Comparison of ENCODE assay signal across 12 mouse cellular contexts in the genomic region with DNA sequence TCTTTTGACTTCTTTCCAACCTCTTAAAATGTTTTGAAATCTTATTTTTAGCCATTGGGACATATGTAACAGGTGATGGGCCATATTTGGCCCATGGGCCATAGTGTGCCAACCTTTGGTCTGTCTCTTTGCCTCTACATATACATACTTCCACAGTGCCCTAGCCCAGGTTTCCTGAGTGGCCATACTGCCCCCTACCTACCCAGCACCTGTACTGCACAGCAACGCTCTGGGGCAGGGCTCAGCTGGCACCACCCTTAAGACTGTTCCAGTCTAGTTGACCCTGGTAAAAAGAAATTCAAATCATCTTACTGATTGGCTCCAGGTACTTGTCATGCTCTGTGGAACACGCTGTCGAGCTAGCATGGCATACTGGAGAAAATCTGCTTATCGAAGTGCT. TPM values are rescaled to one million over a fixed set of nuclear protein-coding genes. Genes with fewer than 3 reads are reported as not detected.
DNase-seq lines count a peak whose midpoint lies in the region; ATAC-seq and TF ChIP-seq lines count a peak whose summit lies in the region.
"Had no signal": no experiment of that assay in that cellular context is flagged by ENCODE, and none has a peak within 500 bp of the region (broad histone marks: within the 10 kb centered on the region; RNA-seq: fewer than 3 reads in every experiment).

No protein-coding gene starts in this region.

- no peaks in the 10 kb centered on the region for H3K27me3 ChIP-seq in thymus, adult 2 months (ENCODE audit: control insufficient read depth, insufficient read depth, low read length)
- H3K27me3 ChIP-seq in forebrain, embryonic 13.5 days = peaks cover 18% of the 10 kb centered on the region; the same call in 1 of the 2 replicates

- WGBS in thymus, adult 2 months = 55% methylated on average over 4 of the region's 4 CpGs
- 53% methylated on average over 4 of the region's 4 CpGs for WGBS in forebrain, embryonic 13.5 days

- no peak for ATAC-seq in forebrain, embryonic 13.5 days
- ATAC-seq: activated CD4-positive, CD25-positive, alpha-beta regulatory T cell, adult 4 months; forebrain, embryonic 14.5 days had no signal

- no peak for TF ChIP-seq CTCF in thymus, adult 2 months (IDR thresholded peaks at IDR 0.05; ENCODE audit: borderline replicate concordance, control insufficient read depth, extremely low read depth, insufficient read depth, low read length, poor library complexity)

- H3K9ac ChIP-seq in forebrain, embryonic 13.5 days = no peak overlapping the region
- H3K9ac ChIP-seq: neural tube, embryonic 13.5 days had no signal

- no peak for TF ChIP-seq POLR2A in thymus, adult 2 months (IDR thresholded peaks at IDR 0.05; ENCODE audit: control insufficient read depth, extremely low read depth, insufficient read depth, low read length, poor library complexity)

- no peak overlapping the region for H3K4me2 ChIP-seq in forebrain, embryonic 13.5 days
- H3K4me2 ChIP-seq: neural tube, embryonic 13.5 days had no signal

- peak; percentile 5 for DNase-seq in adrenal gland, postnatal 25 days
- DNase-seq in adrenal gland, postnatal 14 days = no peak
- peak; percentile 4 for DNase-seq in kidney, postnatal 10 days
- no peak for DNase-seq in kidney, adult 11 months
- peak; percentile 3 for DNase-seq in thymus, adult 2 months
- no peak for DNase-seq in thymus, postnatal 25 days
- DNase-seq in urinary bladder, postnatal 25 days (ENCODE audit: low spot score) = no peak
- DNase-seq: lung, postnatal 4 days had no signal

- no peak overlapping the region for H3K4me3 ChIP-seq in thymus, adult 2 months (ENCODE audit: control insufficient read depth, insufficient read depth, low read length)
- H3K4me3 ChIP-seq in forebrain, embryonic 13.5 days = no peak overlapping the region
- H3K4me3 ChIP-seq: neural tube, embryonic 13.5 days had no signal

- H3K27ac ChIP-seq in thymus, adult 2 months (ENCODE audit: control insufficient read depth, insufficient read depth, low read length) = no peak overlapping the region
- H3K27ac ChIP-seq in forebrain, embryonic 13.5 days = no peak overlapping the region
- H3K27ac ChIP-seq: neural tube, embryonic 13.5 days had no signal

- no peaks in the 10 kb centered on the region for H3K4me1 ChIP-seq in thymus, adult 2 months (replicated peaks; ENCODE audit: control insufficient read depth, insufficient read depth, low read length)
- H3K4me1 ChIP-seq in forebrain, embryonic 13.5 days = 0 out of 2 replicates have a peak, but pooled peaks cover 4% of the 10 kb centered on the region
- H3K4me1 ChIP-seq: neural tube, embryonic 13.5 days had no signal

- H3K9me3 ChIP-seq in forebrain, embryonic 13.5 days (replicated peaks) = no peaks in the 10 kb centered on the region
- H3K9me3 ChIP-seq: neural tube, embryonic 13.5 days had no signal

- H3K36me3 ChIP-seq in thymus, adult 2 months (ENCODE audit: control insufficient read depth, insufficient read depth, low read length) = no peaks in the 10 kb centered on the region
- H3K36me3 ChIP-seq in forebrain, embryonic 13.5 days (ENCODE audit: poor library complexity, severe bottlenecking) = no peaks in the 10 kb centered on the region
- H3K36me3 ChIP-seq: neural tube, embryonic 13.5 days had no signal

RNA-seq across cellular contexts. Expression of gene Prps1, which starts 53.5 kb away (rescaled TPM):
- total RNA-seq in adrenal gland, postnatal 25 days (2021) = 16.2 and 18.5 TPM in 2 replicates
- 18.7 and 19.7 TPM in 2 replicates for total RNA-seq in adrenal gland, postnatal 14 days (2021)
- polyA plus RNA-seq in thymus, adult 2 months (2012; rRNA removed) = 20.8 and 21.2 TPM in 2 replicates
- 66.1 and 71.9 TPM in 2 replicates for polyA plus RNA-seq in forebrain, embryonic 13.5 days (2015; fragmentation: Nextera tagmentation; extraction: Ambion mirVana)

Comparison
In these comparisons a context has a peak if more than half of its experiments do, and no peak if none do; other contexts are left out.
1. DNase-seq: peak in adrenal gland, postnatal 25 days (single experiment), kidney, postnatal 10 days (single experiment) and thymus, adult 2 months (single experiment); none in adrenal gland, postnatal 14 days (single experiment), kidney, adult 11 months (single experiment), thymus, postnatal 25 days (single experiment) and urinary bladder, postnatal 25 days (single experiment).